Mouse (Mus musculus) forebrain, embryonic 10.5 days (tissue): ENCODE results near the gene Rbpj. TPM values are rescaled to one million over a fixed set of nuclear protein-coding genes. Genes with fewer than 3 reads are reported as not detected.

Source experiments
- DNase-seq: peaks from one replicate; pipeline ENCODE4 v3.0.0-alpha.2; 2017; ENCODE audit warnings: low spot score; ENCODE audit errors: extremely low spot score
- H3K27ac ChIP-seq: fragments of 300-500 bp; sonication (generic); 2 replicates; pipeline ENCODE4 v1.5.1; 2016; ENCODE audit warnings: mild to moderate bottlenecking
- H3K27me3 ChIP-seq: fragments of 300-500 bp; sonication (generic); 2 replicates; pipeline ENCODE4 v1.6.1; 2016; ENCODE audit warnings: mild to moderate bottlenecking; ENCODE audit not compliant: poor library complexity, severe bottlenecking
- H3K36me3 ChIP-seq: fragments of 300-500 bp; sonication (generic); replicated peaks from 2 replicates; pipeline ENCODE4 v1.6.1; 2016; ENCODE audit warnings: mild to moderate bottlenecking, moderate library complexity
- H3K4me1 ChIP-seq: fragments of 300-500 bp; sonication (generic); 2 replicates; pipeline ENCODE4 v1.6.1; 2016
- H3K4me3 ChIP-seq: fragments of 300-500 bp; sonication (generic); 2 replicates; pipeline ENCODE4 v1.5.1; 2016; ENCODE audit warnings: mild to moderate bottlenecking, moderate library complexity
- H3K9me3 ChIP-seq: fragments of 300-500 bp; sonication (generic); 2 replicates; pipeline ENCODE4 v1.6.1; 2016; ENCODE audit warnings: mild to moderate bottlenecking, moderate library complexity
- WGBS: fragments of 180-500 bp; shearing (Covaris S2); methylation state at CpG from one replicate; pipeline ENCODE4 v1.1.7; 2016; 5-methylcytosine and 5-hydroxymethylcytosine counted together
- polyA plus RNA-seq: library from polyadenylated mRNA; unstranded; fragments of >200 nt; fragmentation: Nextera tagmentation; extraction: Ambion mirVana; gene quantifications from 2 replicates; pipeline ENCODE4 v1.2.1, GENCODE M21; 2016

Rbpj gene
- polyA plus RNA-seq, 1 experiment from 2014 or later, result 44.0 TPM

DNA sequence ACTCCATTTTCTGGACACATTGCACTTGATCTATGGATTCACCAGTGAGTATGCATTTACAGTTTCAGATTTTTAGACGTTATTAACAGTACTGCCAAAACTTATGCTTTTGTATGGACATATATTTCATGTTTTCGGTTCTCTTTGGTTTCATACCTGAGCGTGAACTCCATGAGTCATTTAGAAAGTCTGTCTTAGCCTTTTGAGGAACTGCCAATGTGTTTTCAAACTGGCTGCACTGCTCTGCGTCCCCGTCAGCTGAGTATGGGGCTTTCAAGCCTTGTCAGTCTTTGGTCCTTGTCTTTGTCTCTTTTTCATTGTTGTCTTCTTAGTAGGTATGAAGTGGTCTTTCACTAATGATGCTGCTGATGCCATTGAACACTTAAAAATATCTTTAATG lies 106.5 kb downstream of the Rbpj start:
- Histone ChIP-seq H3K4me1 (peaks cover 5% of the 10 kb centered on the region; the same call in 1 of the 2 replicates), H3K36me3 (no peaks in the 10 kb centered on the region), H3K9me3 (no peaks in the 10 kb centered on the region), H3K27me3 (no peaks in the 10 kb centered on the region), H3K27ac (no peak overlapping the region), H3K4me3 (no peak overlapping the region)
- WGBS, result 84% methylated on average over 5 of the region's 5 CpGs
- DNase-seq, result no peak

DNA sequence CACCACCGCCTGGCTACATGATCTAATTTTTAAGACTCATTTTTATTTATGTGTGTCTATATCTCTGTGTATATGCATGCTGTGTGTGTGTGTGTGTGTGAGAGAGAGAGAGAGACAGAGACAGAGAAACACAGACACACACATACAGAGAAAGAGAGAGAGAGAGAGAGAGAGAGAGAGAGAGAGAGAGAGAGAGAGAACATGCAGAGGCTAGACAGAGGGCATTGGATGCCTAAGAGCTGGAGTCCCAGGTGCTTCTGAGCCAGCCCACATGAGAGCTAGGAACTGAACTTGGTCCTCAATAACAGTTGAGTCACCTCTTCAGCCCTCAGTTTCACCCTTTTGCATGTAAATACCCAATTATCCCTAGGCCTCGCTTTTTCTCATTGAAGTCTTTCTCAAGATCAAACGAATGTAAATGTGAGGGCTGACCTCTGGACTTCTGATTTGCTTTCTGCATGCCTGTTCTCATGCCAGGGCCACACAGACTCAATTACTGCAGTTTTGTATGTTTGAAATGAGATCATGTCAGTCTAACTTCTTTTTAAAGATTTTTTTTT lies 109.0 kb downstream of the Rbpj start:
- WGBS, result 64% methylated on average over 3 of the region's 3 CpGs
- Histone ChIP-seq H3K27me3 (no peaks in the 10 kb centered on the region), H3K27ac (no peak overlapping the region), H3K4me3 (no peak overlapping the region), H3K36me3 (no peaks in the 10 kb centered on the region), H3K4me1 (peaks cover 5% of the 10 kb centered on the region; the same call in 1 of the 2 replicates), H3K9me3 (no peaks in the 10 kb centered on the region)
- DNase-seq, result no peak

- Histone ChIP-seq H3K9me3 (no peaks in the 10 kb centered on the region), H3K4me3 (no peak overlapping the region), H3K4me1 (peaks cover 5% of the 10 kb centered on the region; the same call in 1 of the 2 replicates), H3K27me3 (no peaks in the 10 kb centered on the region), H3K27ac (no peak overlapping the region), H3K36me3 (no peaks in the 10 kb centered on the region)
- no peak for DNase-seq
- 86% methylated on average over 10 of the region's 10 CpGs for WGBS
These were observed 111.4 kb downstream of the Rbpj start for GRCm38 (mm10) chr5:53577272-53577889.

DNA sequence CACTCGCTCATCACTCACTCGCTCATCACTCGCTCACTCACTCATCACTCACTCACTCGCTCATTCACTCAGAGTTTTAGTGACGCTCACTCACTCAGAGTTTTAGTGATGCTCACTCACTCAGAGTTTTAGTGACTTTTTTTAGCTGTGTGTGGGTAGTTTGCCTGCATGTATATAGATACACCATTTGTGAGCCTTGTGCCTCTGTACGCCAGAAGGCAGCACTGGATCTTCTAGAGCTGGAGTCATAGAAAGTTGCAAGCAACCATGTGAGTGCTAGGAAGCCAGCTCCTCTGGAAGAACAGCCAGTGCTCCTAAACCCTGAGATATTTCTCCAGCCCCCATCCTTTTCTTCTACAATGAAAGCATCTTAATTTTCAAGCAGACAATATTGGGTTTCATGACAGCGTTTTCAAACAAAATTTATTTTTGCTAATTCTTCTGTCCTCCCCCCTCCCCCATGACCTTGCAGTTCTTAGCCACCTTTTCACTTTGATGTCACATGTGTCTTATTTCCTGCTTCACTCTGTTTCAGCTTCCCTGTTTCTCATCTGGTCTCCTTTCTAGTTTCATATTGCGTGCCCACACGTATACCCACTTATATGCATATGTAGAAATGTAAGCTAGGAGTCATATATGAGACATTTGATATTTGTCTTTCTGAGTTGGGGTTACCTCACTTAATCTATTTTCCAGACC lies 118.3 kb downstream of the Rbpj start:
- DNase-seq, result no peak
- Histone ChIP-seq H3K27ac (no peak overlapping the region), H3K4me3 (no peak overlapping the region), H3K36me3 (no peaks in the 10 kb centered on the region), H3K27me3 (no peaks in the 10 kb centered on the region), H3K4me1 (peaks cover 7% of the 10 kb centered on the region), H3K9me3 (no peaks in the 10 kb centered on the region)
- 93% methylated on average over 9 of the region's 9 CpGs for WGBS

- no peak for DNase-seq
- H3K27ac ChIP-seq, result peak overlapping the region; percentile 99
- no peaks in the 10 kb centered on the region for H3K36me3 ChIP-seq
- peak overlapping the region; percentile 90 for H3K4me3 ChIP-seq
- H3K4me1 ChIP-seq, result peaks cover 28% of the 10 kb centered on the region
- H3K27me3 ChIP-seq, result no peaks in the 10 kb centered on the region
- H3K9me3 ChIP-seq, result no peaks in the 10 kb centered on the region
- 2% methylated on average over 32 of the region's 34 CpGs for WGBS
These were observed 122.6 kb downstream of the Rbpj start for GRCm38 (mm10) chr5:53588421-53589171.

GRCm38 (mm10) chr5:53589172-53589960 lies 123.4 kb downstream of the Rbpj start:
- H3K27me3 ChIP-seq, result no peaks in the 10 kb centered on the region
- H3K9me3 ChIP-seq, result no peaks in the 10 kb centered on the region
- WGBS, result under 1% methylated on average over 68 of the region's 72 CpGs
- peaks cover 35% of the 10 kb centered on the region for H3K4me1 ChIP-seq
- no peaks in the 10 kb centered on the region for H3K36me3 ChIP-seq
- DNase-seq, result peak; percentile 95
- peak overlapping the region; percentile 90 for H3K4me3 ChIP-seq
- H3K27ac ChIP-seq, result peak overlapping the region; percentile 99

GRCm38 (mm10) chr5:53590179-53590765 lies 124.3 kb downstream of the Rbpj start:
- peak; percentile 99 for DNase-seq
- Histone ChIP-seq H3K4me3 (peak overlapping the region; percentile 90), H3K27me3 (no peaks in the 10 kb centered on the region), H3K27ac (peak overlapping the region; percentile 99), H3K4me1 (peaks cover 36% of the 10 kb centered on the region), H3K36me3 (no peaks in the 10 kb centered on the region), H3K9me3 (no peaks in the 10 kb centered on the region)
- under 1% methylated on average over 59 of the region's 59 CpGs for WGBS

- Histone ChIP-seq H3K9me3 (no peaks in the 10 kb centered on the region), H3K27me3 (no peaks in the 10 kb centered on the region), H3K27ac (peak overlapping the region; percentile 99), H3K4me1 (peaks cover 36% of the 10 kb centered on the region), H3K36me3 (no peaks in the 10 kb centered on the region), H3K4me3 (peak overlapping the region; percentile 90)
- peak; percentile 65 for DNase-seq
- WGBS, result 2% methylated on average over 63 of the region's 67 CpGs
These were observed 125.1 kb downstream of the Rbpj start for GRCm38 (mm10) chr5:53590875-53591682.

GRCm38 (mm10) chr5:53591683-53592050 lies 125.7 kb downstream of the Rbpj start:
- H3K4me3 ChIP-seq, result peak overlapping the region; percentile 90
- H3K9me3 ChIP-seq, result no peaks in the 10 kb centered on the region
- peak overlapping the region; percentile 99 for H3K27ac ChIP-seq
- no peaks in the 10 kb centered on the region for H3K27me3 ChIP-seq
- 2% methylated on average over 8 of the region's 8 CpGs for WGBS
- H3K36me3 ChIP-seq, result no peaks in the 10 kb centered on the region
- no peak for DNase-seq
- peaks cover 36% of the 10 kb centered on the region for H3K4me1 ChIP-seq

DNA sequence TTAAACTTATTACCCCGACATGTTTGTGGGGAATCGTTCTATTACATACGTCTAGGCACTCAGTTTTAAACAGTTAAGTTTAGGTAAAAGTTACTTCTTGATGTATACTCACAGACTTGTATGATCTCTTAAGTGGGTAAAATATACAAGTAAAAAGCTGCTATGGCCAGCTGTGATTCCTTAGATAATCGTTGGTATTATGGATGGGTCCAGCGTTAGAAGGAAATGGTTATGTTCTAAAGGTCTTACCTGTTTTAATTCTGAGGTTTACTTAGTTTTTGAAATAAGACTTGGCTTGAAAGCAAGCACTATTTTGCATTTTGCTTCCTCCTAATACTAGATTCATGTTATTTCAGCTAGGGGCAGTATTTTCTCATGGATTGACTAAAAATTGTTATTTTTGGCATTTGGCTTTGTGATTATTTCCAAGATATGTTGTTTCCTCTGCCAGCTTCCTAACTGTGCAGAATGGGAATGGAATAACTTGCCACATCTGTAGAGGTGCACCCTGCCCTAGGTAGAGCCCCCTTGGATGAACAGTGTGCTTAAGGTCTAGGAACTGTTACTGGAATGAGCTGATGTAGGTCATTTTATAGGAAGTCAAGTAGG lies 127.2 kb downstream of the Rbpj start:
- Histone ChIP-seq H3K9me3 (no peaks in the 10 kb centered on the region), H3K4me1 (peaks cover 34% of the 10 kb centered on the region), H3K27ac (no peak overlapping the region), H3K36me3 (no peaks in the 10 kb centered on the region), H3K4me3 (peak overlapping the region; percentile 90; the same call in 1 of the 2 replicates), H3K27me3 (no peaks in the 10 kb centered on the region)
- no peak for DNase-seq
- WGBS, result 87% methylated on average over 5 of the region's 5 CpGs

GRCm38 (mm10) chr5:53594274-53594673 lies 128.3 kb downstream of the Rbpj start:
- Histone ChIP-seq H3K9me3 (no peaks in the 10 kb centered on the region), H3K36me3 (no peaks in the 10 kb centered on the region), H3K4me3 (peak overlapping the region; percentile 19; the same call in 1 of the 2 replicates), H3K27ac (no peak overlapping the region), H3K4me1 (peaks cover 28% of the 10 kb centered on the region), H3K27me3 (no peaks in the 10 kb centered on the region)
- peak; percentile 21 for DNase-seq
- 33% methylated on average over 4 of the region's 4 CpGs for WGBS
